Mouse (Mus musculus) NIH3T3 (cell line): ENCODE measurements around the gene Kctd14.
"Not testable (repeated sequence)": the region's sequence is repeated elsewhere in the genome, so short reads cannot be mapped to it uniquely, and the experiment has no call there.

Source experiments
- DNase-seq: peaks from one replicate; pipeline ENCODE4 v3.0.0-alpha.2; 2012; ENCODE audit warnings: low read depth

The Kctd14 gene

DNA sequence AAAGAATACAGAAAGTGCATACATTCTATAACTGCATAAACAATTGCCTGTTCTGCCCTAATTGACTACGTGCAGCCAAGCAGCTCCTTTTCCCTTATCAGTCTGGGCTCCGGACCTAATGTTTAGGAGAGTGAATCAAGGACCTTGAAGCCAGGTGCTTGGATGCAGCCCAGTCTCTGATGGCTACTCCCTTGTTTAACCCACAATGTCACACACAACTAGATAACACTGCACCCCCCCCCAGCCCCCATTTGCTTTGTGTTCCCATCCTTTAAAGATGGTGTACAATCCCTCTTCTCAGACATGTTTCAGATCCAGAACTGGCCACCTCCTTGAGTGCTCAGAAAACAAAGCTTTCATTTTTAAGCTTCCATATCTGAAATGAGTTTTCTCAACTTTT, at the start of gene Kctd14:
Kctd14 (plus strand) TSS at position 301 of the 400 bp plus-strand sequence.
- DNase-seq: not testable (repeated sequence)

GRCm38 (mm10) chr7:97407145-97407544, 44.0 kb upstream of the Kctd14 start:
- DNase-seq: no peak

GRCm38 (mm10) chr7:97411106-97411505, 40.0 kb upstream of the Kctd14 start:
- no peak for DNase-seq

DNA sequence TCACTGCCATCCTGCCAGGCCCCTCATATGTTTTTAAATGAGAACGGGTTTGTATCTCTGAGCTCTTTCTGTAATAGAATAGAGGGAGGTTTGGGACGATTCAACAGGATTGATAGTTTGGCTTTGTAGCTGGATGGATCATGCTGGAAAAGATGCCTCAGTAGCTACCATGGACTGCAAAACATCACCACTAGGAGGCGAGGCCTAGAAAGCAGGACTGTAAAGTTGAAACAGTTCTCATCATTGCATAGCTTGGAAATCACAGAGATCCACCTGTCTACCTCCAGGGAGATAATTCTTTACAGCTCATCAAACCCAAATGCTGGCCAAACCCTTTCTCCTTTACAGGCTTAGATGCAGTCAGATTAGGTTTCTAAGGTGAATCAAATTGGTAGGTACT, 39.5 kb upstream of the Kctd14 start:
- DNase-seq: peak; percentile 11

DNA sequence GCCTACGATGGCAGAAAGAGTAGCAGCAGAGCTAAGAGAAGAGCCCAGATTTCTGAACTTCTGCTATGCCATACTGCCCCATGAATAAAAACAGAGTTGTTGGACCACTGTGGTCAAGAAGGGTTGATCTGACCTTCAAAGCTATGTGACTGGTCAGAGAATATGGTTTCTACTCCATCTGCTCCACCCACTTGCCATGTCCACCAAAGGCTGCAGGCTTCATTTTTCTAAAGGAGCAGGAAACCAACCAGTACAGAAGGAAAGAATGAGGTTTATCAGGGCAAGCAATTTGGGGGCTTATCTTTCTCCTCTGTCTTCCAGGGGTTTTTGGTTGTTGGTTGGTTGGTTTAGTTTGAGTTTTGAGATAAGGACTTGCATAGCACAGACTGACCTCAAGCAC, 37.1 kb upstream of the Kctd14 start:
- DNase-seq: no peak

DNA sequence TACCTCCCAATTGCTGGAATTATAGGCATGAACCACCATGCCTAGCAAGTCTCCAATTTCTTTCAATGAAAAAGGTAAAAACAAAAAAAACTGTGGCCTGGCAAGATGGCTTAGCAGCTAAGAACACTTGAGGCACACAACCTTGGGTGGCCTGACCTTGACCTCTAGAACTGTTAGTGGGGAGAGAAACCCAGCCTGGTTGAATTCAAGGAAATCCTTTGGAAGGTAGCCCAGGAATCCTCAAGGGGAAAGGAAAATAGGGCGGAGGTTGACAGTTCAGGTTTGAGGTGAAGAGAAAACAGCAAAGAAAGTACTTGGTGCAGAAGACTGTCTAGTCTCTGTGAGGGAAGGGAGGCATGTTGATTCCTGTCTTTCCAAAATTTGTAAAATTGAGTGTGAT, 36.7 kb upstream of the Kctd14 start:
- no peak for DNase-seq

GRCm38 (mm10) chr7:97414915-97415687, 36.0 kb upstream of the Kctd14 start:
- no peak for DNase-seq

DNA sequence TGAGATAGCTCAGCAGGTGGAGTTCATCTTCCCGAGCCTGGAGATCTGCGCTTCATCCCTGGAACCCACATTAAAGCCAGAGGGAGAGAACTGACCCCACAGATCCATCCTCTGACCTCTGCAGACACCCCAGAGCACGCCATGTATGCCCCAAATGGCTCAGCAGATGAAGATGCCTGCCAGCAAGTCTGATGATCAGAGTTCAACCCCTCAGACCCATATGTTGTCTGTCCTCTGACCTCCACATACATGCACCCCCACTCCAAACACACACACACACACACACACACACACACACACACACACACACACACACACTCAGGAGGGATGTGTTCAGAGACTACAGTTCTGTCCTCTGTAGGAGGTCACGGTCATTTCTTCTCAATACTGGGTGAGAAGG, 34.6 kb upstream of the Kctd14 start:
- no peak for DNase-seq

DNA sequence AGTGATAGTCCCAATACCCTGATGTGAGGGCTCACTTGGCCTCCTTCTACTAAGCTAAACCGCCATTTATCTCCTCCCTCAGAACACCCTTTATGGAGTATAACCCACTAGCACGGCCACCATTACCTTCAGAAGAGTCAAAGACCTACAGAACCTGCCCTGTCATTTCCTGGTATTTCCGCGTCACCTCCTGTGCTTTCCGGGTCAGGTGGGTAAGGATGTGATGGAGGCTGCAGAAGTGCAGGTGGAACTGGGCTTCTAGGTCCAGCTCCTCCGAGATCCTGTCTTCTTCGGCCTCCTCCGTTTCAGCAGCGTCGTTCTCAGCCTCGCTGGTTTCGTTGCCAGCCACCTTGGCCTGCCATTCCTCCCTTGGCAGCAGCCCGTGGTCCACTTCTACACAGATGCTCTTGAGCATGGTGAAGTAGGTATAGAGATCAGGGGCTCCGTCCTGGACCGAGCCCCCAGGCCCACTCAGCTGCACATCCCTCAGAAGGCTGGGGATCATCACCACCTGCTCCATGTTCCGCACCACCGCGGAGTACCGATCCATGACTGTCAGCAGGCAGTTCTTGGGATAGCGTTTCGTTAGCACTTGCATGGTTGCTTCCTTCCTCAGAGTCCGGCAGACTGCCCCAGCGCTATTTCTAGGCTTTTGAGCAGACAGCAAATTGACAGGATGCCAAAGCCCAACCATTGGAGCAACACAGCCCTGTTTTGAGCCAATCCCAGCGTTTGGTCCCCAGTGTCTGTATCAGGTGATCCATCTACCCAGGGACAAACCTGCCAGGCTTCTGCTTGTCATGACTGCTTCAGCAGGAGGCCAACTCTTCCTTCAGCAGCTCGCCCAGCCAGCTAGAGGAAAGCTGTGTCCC, 34.0 kb upstream of the Kctd14 start, which contains the start of gene Thrsp:
Thrsp (minus strand) TSS at position 825 of the 872 bp plus-strand sequence.
- DNase-seq: no peak

GRCm38 (mm10) chr7:97418717-97419116, 32.4 kb upstream of the Kctd14 start:
- DNase-seq: no peak

- no peak for DNase-seq
Observed at GRCm38 (mm10) chr7:97419163-97419562, 32.0 kb upstream of the Kctd14 start.

DNA sequence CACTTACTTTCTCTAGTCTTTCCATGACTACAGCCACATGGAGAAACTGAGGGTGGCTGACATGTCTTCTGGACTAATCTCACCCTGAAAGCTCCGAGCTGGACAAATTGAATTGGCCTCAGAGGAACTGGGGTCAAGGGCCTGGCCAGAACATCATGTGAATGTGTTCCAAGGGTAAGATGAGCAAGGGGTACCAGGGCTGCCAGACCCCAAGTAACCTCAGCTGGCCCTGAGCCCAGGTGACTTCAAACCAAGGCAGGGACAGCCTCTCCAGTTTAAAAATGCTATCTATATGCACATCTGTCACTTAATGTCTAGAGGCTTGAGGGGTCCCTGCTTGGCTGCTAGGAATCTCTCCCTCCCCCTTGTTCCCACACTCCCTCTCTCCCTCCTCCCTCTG, 30.7 kb upstream of the Kctd14 start:
- no peak for DNase-seq

- DNase-seq: peak; percentile 20
Observed at GRCm38 (mm10) chr7:97420958-97421651, 30.0 kb upstream of the Kctd14 start.

- DNase-seq: no peak
Observed at GRCm38 (mm10) chr7:97423754-97424153, 27.4 kb upstream of the Kctd14 start.

DNA sequence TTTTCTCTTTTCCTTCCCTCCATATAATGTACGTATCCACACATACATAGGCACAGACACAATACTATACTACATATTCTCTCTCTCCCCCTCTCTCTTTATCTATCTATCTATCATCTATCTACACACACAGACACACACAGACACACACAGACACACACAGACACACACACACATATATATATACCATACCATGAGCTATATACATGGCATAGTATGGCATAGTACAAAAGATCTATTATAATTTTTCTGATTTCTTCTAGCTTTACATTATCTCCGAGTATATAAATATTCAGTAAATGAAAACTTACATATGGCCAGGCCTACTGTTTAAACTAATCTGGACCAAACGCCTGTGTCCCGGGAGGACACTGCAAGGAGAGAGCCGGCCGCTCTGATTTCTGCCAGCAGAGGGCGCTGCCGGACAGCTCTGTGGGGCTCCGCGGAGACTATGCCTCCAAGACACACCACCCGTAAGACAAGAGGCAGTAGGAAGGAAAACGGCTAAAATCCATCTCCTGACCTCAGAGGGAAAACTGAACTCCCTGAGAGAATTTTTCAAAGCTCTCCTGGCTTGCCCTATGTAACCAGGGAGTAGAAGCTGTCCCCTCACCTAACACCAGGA, 26.4 kb upstream of the Kctd14 start:
- peak; percentile 90 for DNase-seq

DNA sequence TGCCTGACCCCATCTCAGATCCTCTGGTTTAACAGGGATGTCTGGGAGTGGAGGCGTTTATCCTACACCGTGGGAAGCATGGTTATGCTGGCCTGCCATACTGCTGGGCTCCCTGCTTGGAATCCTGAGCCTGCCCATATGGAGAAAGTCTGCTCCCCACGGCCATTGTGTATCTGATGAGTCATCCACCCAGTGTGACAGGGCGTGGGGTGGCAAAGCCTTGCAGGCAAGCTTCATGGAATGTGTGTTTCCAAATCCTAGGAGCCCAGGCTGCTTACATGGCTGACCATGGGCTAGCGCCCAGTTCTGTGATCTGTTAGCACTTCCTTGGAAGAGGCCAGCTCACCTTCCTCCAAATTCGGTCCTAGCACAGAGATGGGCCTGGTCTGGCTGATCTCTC, 24.6 kb upstream of the Kctd14 start:
- peak; percentile 61 for DNase-seq

- no peak for DNase-seq
Observed at GRCm38 (mm10) chr7:97427296-97427695, 23.8 kb upstream of the Kctd14 start.

GRCm38 (mm10) chr7:97427778-97428420, 23.2 kb upstream of the Kctd14 start:
- no peak for DNase-seq

DNA sequence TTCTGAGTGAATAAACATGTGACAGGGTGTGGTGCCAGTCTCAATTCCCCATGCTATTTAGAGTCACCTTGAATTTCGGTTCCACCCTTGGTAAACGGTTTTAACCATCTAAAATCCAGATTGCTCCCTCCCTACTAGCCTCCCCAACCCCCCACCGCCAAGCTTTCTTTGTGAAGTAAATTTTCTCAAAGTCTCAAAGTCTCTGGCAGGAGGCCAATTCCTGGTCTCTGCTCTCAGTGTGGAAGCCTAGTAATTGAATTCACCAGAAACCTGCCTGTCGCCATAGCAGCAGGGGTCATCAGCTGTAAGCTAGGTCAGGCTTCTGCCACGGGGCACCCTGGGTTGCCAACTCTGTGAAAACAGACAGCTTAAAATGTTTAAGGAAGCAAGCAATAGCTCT, 21.4 kb upstream of the Kctd14 start:
- DNase-seq: peak; percentile 28

DNA sequence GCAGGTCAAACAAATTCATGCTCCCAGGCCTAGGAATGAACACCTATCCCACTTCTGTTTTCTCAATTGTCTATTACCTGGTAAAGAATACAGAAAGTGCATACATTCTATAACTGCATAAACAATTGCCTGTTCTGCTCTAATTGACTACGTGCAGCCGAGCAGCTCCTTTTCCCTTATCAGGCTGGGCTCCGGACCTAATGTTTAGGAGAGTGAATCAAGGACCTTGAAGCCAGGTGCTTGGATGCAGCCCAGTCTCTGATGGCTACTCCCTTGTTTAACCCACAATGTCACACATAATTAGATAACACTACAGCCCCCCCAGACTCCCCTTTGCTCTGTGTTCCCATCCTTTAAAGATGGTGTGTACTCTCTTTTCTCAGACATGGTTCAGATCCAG, 17.6 kb upstream of the Kctd14 start:
- DNase-seq: not testable (repeated sequence)

- no peak for DNase-seq
Observed at GRCm38 (mm10) chr7:97434517-97434916, 16.6 kb upstream of the Kctd14 start.
